Mouse (Mus musculus) embryo, embryonic 11.5 days (tissue): ENCODE measurements around the gene Sox3.

Experiments
- DNase-seq: peaks from one replicate; pipeline ENCODE4 v3.0.0-alpha.2; 2012; ENCODE audit warnings: low read depth, low spot score

The Sox3 gene

DNA sequence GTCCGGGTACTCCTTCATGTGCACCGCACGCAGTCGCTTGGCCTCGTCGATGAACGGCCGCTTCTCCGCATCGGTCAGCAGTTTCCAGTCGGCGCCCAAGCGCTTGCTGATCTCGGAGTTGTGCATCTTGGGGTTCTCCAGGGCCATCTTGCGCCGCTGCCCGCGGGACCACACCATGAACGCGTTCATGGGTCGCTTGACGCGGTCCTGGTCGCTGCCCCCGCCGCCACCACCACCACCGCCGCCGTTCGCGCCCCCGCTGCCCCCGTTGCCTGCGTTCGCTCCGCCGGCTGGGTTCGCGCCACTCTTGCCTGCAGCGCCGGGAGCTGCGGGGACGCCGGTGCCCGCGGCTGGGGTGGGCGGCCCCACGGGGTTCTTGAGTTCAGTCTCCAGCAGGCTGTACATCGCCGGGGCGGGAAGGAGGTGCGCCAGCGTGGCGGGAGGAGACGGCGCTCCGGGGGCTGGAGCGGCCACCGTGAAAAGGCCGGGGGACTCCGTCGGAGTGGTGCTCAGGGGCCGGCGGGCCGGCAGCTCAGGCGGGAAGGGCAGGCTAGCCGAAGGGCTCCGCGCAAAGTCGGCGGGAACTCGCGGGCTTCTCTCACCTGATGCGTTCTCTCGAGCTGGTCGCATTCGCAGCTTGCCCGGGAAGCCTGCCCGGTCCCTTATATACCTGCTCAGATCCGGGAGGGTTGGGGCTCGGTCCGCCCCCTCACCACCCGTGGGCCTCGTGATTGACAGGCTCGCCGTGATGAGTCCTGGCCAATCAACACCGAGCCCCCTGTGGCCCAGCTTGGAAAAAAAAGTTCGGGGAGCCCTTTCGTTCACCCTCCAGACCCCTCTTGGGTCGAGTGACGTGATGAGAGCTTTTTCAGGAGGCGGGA lies at the start of gene Sox3:
Gene Sox3 (minus strand): TSS at position 630 of the 881 bp plus-strand sequence.
- DNase-seq: no peak

DNA sequence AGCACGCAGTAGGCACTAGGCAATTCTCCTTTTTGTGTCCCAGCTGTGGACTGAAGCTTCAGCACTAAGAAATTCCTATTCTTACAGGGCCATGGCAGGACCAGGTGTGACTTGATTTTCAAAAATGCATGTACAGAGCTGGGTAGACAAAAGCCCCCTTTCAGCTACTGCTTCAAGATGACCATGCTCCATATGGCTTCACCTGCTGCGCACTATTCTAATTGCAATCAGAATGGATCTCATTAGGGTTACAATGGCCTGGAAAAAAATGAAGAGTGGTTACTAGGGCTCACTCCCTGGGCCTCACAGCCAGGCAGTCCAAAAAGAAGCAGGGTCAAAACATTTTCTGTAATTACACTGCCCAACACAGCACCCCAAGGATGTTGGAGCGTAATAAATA lies 47.0 kb upstream of the Sox3 start:
- no peak for DNase-seq

DNA sequence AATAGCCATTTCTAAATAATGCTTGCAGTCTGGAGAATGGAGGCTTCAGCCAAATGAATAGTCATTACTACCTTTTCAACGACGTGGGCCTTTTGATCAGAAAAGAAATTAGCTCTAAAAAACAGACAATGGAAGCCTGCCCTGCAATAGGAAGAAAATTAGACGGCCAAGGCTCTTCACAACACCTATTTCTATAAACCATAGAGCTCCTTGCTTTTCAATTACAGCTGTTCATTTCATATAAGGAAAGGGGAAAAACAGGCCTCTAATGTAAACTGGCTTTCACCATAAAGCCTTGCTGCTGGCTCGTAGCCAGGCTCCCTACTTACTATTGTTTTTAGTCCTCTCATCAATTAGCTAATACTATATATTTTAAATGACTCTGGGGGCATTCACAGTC lies 6.3 kb upstream of the Sox3 start:
- DNase-seq: no peak

DNA sequence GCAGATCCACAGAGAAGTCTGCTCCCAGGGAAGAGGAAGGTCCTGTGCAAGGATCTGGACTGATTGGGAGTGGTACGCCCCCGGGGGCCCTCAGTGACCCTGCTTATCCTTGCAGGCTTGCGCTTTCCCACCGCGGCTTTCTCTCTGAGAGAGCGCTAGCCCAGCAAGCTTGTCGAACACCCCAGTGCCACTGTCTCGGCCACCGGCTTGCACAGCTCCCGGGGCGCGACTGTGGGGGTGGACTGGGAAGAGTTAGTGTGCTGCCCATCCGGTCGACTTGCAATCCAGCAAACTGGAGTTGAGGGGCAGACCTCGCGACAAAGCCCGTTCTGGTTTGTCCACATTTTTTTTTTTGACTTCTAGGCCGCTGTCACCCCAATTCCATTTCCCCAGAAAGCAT lies 5.4 kb upstream of the Sox3 start:
- DNase-seq: no peak

DNA sequence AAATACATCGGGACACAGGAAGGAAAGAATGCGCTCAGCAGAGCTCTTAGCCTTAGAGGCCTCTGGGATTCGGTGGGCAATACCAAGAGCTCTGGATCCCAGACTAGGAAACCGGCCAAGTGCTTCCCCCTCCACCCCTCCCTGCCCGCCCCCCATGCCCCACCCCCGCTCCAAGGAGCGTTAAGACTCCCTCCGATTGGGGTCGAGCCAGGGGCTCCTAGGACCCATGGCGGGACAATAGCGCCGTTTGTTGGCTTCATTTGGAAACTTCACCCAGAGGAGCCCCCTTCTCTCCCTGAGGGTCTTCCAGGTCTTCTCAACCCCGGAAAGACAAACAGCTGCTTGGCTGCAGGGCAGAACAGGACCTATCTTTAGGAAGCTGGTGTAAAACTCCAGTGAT lies 3.1 kb upstream of the Sox3 start:
- no peak for DNase-seq

DNA sequence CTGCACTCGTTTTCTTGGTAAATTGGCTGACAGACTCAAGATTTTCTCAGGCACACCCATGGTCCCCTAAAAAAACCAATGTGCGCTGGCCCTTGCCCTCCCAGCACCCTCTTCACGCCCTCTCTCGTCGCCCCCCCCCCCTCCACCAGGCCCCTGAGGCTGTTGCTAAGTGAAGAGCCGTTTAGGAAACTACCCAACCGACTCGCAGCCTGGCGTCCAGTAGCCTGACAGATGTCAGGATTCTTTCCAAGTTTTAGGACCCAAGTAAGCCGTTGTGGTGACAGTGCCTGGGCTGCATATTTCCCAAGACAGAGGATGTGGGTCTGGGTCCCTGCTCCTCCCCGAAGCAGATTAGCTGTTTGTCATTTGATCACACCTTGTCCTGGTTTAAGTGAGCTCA lies 2.2 kb upstream of the Sox3 start:
- no peak for DNase-seq

DNA sequence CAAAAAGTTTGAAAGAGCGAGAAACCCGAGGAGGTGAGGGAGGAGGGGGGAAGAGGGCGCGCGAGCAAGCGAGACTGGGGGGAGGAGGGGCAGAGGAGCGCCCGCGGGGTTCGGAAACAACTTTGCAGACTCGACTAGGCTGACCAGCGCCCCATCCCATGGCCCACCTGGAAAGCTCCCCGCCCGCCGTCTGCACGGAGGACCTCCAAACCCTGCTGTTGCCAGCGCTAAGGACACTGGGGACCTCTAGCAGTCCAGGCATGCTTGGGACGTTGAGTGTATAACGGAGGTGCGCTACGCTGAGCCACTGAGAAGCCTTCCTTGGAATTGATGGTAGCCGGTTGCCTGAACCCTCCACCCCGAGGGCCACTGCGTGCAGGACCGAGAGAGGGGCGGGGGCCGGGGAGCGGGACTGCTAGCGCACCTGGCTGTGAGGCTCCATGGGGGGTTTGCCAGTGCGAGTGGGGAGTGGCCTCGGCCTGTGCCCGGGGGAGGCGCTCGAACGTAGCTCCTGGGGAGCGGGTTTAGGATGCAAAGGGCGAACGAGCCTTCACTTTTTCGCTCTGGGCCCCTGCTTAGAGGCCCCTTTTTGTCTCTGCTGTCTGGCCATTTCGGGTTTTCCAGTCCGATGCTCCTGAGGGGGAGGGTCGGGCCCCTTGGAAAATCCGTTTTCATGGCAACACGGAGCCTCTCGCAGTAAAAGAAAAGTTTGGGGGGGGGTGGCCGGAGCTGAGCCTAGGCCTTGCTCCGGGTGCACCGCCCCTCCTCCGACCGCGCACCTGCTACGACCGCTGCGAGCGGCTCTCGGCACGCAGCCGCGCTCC lies 702 bp upstream of the Sox3 start:
- DNase-seq: no peak

DNA sequence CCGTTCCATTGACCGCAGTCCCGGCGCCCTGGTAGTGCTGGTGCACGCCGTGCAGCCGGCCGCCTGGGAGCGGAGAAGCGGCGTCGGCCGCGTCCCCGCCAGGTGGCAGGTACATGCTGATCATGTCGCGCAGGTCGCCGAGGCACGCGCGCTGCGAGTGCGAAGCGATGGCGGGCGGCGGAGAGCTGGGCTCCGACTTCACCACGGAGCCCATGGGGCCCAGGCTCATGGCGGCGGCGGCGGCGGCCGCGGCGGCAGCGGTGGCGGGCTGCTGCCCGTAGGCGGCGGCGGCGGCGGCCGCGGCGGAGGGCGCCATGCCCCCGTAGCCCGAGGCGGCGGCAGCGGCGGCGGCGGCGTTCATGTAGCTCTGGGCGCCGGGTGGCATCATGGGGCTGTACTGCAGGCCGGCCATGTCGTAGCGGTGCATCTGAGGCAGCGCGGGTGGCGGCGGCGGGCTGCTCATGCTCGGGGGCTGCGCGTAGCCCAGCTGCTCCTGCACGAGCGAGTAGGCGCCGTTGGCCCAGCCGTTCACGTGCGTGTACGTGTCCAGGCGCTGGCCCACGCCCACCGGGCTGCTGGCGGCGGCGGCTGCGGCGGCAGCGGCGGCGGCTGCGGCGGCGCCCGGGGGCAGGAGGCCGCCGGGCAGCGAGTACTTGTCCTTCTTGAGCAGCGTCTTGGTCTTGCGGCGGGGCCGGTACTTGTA lies 981 bp downstream of the Sox3 start:
- DNase-seq: no peak

DNA sequence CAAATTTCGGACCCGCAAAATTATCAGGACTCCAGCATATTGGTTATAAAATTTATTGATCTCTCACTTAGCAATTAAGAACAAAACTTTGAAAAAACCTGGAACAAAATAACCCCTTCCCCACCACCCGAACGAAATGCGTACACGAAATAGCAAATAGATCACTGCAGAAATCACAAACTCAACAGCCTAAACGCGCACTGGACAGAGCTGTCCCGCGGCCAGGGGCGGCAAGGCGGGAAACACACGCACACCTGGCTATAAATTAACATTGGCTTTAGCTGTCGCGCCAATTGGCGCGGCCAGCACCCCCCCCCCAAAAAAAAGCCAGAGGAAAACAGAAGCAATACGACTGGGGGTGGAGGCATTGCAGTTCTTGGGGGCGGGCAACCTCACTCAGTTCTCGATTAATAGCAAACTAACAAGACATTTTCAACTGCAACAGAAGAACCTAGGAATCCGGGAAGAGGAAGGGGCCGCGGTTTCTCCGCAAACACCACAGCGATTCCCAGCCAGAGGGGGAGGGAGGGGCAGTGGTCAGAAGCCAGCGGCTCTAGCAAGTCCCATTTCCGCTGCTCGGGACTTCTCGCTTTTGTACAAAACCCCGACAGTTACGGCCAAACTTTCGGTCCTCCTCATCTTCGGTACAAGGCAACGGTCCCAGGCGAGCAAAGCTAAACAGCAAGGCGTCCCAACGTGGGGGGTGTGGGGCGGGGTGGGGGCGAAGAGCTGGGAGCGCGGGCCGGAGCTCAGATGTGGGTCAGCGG lies 1.7 kb downstream of the Sox3 start:
- DNase-seq: no peak

DNA sequence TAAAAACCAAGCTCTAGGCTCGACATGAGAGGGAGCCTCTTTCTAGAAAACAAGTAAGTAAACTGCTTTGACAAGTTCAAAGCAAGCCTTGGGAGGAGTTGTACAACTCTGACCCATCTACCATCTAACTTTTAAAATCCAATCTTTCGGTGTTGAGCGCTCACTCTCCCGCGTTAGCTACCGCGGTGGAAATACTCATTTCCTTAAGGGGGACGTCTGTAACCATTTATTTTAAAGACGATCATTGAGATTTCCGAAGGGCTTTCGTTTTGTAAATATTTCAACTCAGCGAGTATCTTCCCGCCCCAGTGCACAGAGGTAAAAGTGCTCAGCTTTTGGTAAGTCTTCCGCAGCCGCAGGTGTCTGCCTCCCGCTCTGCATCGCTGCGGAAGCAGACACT lies 2.6 kb downstream of the Sox3 start:
- DNase-seq: no peak

DNA sequence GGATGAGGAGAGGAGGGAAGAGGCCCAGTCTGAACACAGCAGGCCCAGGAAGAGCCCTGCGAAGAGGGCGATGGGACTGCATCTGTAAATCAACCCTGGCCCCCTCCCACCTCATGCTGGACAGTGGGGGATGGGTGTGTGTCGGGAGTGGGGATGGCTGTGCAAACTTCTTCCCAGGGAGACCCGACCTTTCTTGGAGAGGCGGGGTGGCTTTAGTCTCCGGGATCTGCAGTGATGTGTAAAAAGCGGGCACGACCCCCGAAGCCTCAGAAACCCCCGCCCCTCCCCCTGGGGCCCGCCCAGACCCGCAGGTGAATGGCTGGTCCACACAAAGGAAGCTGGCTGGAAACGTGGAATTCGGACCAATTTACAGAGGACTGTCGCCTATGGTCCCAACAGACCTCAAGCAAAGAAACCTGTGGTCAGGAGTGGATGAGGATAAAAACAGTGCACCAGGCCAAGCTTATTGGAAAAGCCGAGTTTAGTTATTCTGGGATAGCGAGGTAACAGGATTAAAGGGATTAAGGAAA lies 3.2 kb downstream of the Sox3 start:
- DNase-seq: no peak
